Mouse (Mus musculus) right cerebral cortex, postnatal 10 days (tissue): Measurements from ENCODE around the gene Nfe2l1.
"Not testable (repeated sequence)": the region's sequence is repeated elsewhere in the genome, so short reads cannot be mapped to it uniquely, and the experiment has no call there.

Source experiments
- DNase-seq, 2 experiments: peaks; one replicate each; pipeline ENCODE4 v3.0.0; 2021; ENCODE audit warnings: low spot score in 2 of 2

The Nfe2l1 gene

DNA sequence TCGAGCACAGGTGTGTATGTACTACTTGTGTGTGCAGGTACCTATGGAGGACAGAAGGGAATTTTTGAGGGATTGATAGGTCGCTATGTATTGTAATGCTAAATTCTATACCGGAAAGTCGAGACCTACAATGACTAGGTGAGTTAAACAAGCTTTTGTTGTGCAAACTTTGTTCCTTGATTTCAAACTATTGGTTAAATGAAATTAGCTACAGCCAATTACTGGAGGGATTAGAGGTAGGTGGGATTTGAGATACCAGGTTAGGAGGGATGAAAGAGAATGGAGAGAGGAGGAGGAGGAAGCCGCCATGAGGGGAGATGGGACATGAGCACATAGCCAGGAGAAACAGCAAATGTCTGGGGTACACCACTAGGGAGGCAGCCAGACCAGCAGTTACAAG, 49.5 kb downstream of the Nfe2l1 start:
- no peak for DNase-seq

GRCm38 (mm10) chr11:96778061-96778627, 51.6 kb downstream of the Nfe2l1 start:
- DNase-seq = not testable (repeated sequence)

- DNase-seq = peak; percentile 99 to 100
Observed at GRCm38 (mm10) chr11:96776968-96777962, 52.5 kb downstream of the Nfe2l1 start, which contains the start of gene Snx11. Gene Snx11 (minus strand): TSS chr11:96777559.

GRCm38 (mm10) chr11:96776068-96776467, 53.7 kb downstream of the Nfe2l1 start:
- no peak for DNase-seq

DNA sequence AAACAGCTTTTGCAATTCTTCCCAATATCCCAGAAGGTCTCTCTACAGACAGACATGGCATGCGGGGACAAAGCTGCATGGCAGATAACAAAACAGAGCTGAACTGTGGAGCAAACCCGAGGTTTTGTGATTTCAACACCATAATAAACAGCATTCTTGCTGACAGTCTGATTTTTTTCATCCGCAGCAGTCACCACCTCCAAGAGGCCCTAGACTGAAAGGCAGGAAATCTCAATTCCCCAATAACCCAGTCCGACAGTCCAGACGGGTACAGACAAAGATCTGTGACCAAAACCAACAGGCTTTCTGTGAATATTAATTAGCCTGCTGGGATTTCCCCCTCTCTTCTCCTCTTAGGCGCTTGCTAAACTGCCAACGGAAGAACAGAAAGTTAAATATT, 54.1 kb downstream of the Nfe2l1 start:
- DNase-seq = no peak

DNA sequence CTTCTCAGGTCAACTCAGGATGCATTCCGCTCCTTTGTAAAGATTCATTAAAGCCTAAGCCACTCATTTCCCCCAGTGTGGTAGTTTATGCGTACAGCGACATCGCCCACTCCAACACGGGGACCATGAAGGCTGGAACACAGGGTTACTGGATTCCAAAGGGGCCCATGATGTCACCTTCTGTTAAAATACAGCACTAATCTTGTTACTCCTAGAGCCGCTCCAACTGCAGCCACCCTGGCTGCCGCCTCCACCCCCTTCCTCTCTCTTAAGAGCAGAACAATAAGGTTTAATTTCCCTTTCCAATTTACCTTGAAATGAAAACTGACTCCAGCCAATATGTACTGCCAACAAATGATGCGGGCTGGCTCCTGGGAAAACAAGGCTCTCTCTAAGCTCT, 54.7 kb downstream of the Nfe2l1 start:
- no peak for DNase-seq

DNA sequence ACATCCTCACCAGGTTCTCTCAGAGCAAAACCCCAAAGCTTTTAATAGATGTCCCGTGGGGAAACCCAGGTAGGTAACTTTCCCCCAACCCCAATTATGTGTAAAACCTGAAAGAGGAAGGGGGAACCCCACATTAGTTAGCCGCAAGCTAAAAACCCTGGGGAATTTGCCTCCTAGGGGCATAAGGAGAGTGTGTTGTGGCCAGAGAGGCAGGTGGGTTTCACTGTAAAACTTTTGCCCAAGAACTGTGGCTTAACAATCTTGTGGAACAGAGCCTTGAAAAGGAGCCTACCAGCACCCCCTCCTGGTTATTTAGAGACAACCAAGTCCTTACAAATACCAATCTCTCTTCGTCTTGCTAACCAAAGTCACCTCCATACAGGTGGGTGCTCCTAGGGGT, 55.2 kb downstream of the Nfe2l1 start:
- no peak for DNase-seq

GRCm38 (mm10) chr11:96772413-96772812, 57.4 kb downstream of the Nfe2l1 start:
- DNase-seq = no peak

DNA sequence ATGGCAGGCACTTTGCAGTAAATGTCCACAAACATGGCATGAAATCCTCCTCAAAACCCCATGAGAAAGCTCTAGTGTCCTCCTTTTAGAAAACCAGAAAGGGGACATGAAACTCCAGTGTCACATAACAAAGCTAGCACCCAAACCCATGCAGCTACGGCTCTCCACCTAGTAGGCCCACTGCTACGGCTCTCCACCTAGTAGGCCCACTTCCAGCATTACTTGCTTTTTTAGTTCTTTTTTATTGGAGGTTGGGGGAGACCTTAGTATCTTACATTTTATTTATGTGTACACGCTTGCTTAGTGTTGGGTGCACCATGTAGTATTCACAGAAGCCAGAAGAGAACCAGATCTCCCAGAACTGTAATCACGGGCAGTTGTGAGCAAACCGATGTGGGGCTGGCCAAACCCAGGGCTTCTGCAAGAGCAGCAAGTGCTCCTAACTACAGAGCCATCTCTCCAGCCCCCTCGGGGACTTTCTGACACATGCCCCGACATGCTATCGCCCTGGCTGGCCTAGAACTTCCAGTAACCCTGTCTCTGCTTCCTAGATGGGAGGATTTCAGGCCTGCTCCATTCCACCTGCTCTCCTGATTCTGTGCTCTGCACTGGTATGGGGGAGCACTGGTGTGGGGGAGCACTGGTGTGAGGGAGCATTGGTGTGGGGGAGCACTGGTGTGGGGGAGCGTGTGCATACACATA, 58.3 kb downstream of the Nfe2l1 start:
- DNase-seq = no peak

GRCm38 (mm10) chr11:96768240-96768639, 61.5 kb downstream of the Nfe2l1 start:
- DNase-seq = no peak
